Mouse (Mus musculus): ENCODE measurements at regions not wholly inside any gene's neighbourhood (a gene's known extent, or its start where the extent isn't known, plus 50 kb on each side); places are given as distances from the start of the nearest gene placed in this dataset.

DNA sequence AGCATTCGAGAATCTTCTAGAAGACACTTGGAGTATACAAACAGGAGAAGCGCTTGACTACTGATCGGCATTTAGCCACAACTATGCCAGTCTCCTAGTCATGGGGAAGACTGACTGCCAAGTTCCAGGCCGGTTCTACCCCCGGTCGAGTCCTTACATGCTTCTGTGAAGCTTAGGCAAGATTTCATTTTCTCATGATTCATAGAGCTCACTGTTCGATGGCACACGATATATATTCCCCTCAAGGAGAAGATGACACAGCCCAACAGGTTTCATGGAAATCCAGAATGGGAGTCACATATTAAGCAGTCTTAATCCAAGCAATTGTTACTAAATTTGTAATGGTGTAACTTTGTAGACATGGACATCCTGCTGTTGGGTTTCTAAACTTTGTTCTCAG is 177.8 kb downstream of the Slc38a4 start:
- Histone ChIP-seq H3K27me3 (no peaks in the 10 kb centered on the region), H3K4me1 (peaks cover 25% of the 10 kb centered on the region), H3K4me2 (no peak overlapping the region), H3K36me3 (no peaks in the 10 kb centered on the region), H3K9me3 (replicated peaks) (no peaks in the 10 kb centered on the region), H3K9ac (no peak overlapping the region), H3K27ac (no peak overlapping the region), H3K4me3 (replicated peaks) (no peak overlapping the region)
- WGBS: 94% methylated on average over 8 of the region's 8 CpGs
- ATAC-seq (replicated peaks; ENCODE audit: low FRiP score): no peak

GRCm38 (mm10) chr15:96877271-96877670 is 177.7 kb upstream of the Slc38a2 start:
- ATAC-seq (replicated peaks; ENCODE audit: low FRiP score): no peak
- Histone ChIP-seq H3K4me1 (peaks cover 25% of the 10 kb centered on the region), H3K36me3 (no peaks in the 10 kb centered on the region)

GRCm38 (mm10) chr15:96874145-96874544 is 174.6 kb upstream of the Slc38a2 start:
- Histone ChIP-seq H3K4me2 (no peak overlapping the region), H3K36me3 (no peaks in the 10 kb centered on the region), H3K27me3 (no peaks in the 10 kb centered on the region), H3K4me3 (replicated peaks) (no peak overlapping the region), H3K27ac (peak overlapping the region; percentile 93), H3K4me1 (peaks cover 25% of the 10 kb centered on the region), H3K9ac (no peak overlapping the region), H3K9me3 (replicated peaks) (no peaks in the 10 kb centered on the region)
- 22% methylated on average over 8 of the region's 8 CpGs for WGBS
- peak; percentile 82; the same call in 1 of the 2 replicates for ATAC-seq (replicated peaks; ENCODE audit: low FRiP score)

More at GRCm38 (mm10) chr15:96877271-96877670, 177.7 kb upstream of the Slc38a2 start:
- H3K9me3 ChIP-seq (replicated peaks): no peaks in the 10 kb centered on the region
- H3K27me3 ChIP-seq: no peaks in the 10 kb centered on the region
- H3K4me2 ChIP-seq: no peak overlapping the region
- no peak overlapping the region for H3K4me3 ChIP-seq (replicated peaks)
- 84% methylated on average over 9 of the region's 9 CpGs for WGBS
- no peak overlapping the region for H3K9ac ChIP-seq
- no peak overlapping the region for H3K27ac ChIP-seq

DNA sequence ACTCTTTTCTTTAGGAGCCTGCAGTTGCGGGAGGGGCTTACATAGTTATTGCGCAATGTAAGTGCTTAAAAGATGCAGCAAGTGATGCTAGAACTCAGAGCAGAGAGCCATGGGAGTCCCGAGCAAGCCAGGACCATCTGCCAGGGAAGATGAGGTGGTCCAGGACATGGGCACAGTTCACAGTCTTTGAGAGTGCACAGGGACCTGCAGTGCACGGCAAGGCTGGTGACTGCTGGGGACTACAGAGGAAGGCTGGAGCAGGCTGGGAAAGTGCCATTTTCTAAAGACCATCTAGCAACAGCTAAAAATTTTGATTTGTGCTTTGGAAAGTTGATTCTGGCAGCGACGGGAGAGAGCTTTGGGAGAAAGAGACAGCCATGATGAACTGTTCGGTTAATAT is 174.0 kb upstream of the Slc38a2 start:
- ATAC-seq (replicated peaks; ENCODE audit: low FRiP score): no peak
- 56% methylated on average over 7 of the region's 7 CpGs for WGBS
- H3K36me3 ChIP-seq: no peaks in the 10 kb centered on the region
- peaks cover 25% of the 10 kb centered on the region for H3K4me1 ChIP-seq
- H3K4me2 ChIP-seq: no peak overlapping the region
- H3K9me3 ChIP-seq (replicated peaks): no peaks in the 10 kb centered on the region
- H3K9ac ChIP-seq: no peak overlapping the region
- no peaks in the 10 kb centered on the region for H3K27me3 ChIP-seq
- H3K27ac ChIP-seq: peak overlapping the region; percentile 93
- no peak overlapping the region for H3K4me3 ChIP-seq (replicated peaks)

DNA sequence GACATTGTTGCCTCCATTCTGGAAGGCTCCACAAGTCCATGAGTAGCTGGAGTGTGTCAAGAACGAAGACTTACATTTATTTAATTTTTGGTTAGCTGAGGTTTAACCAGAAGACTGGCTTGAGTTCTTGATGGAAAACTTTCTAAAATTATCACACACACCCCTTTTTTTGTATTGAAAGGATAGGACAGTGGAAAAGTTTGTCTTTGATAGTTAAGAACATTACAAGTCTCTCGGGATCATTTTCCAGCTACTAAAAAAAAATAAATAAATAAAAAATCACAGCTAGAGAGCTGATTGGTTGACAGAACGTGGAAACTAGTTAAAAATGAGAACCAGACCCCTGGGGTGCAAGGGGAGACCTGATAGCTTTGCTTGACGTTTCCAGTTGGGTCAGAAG is 173.6 kb upstream of the Slc38a2 start:
- Histone ChIP-seq H3K9ac (no peak overlapping the region), H3K9me3 (replicated peaks) (no peaks in the 10 kb centered on the region), H3K4me1 (peaks cover 25% of the 10 kb centered on the region), H3K4me3 (replicated peaks) (no peak overlapping the region), H3K27me3 (no peaks in the 10 kb centered on the region), H3K27ac (peak overlapping the region; percentile 93), H3K36me3 (no peaks in the 10 kb centered on the region), H3K4me2 (no peak overlapping the region)
- 54% methylated on average over 4 of the region's 4 CpGs for WGBS
- no peak for ATAC-seq (replicated peaks; ENCODE audit: low FRiP score)

DNA sequence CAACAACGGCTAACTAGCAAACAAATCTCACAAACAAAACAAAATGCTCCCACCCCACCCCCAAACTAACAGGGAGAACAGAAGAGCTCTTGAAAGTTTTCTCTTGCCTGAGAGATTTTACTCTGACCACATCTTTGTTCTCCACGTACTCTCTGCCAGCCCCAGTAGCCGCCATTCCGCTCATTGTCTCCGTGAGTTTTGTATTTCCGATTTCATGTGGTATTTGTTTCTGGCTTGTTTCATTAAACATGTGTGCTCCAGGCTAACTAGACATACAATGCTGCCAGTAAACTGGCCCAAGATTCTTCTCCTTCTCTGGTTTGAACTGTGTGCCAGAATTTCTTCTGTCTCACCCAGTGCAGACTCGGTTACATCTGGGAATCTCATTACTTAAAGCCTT is 168.2 kb upstream of the Slc38a2 start:
- no peak overlapping the region for H3K27ac ChIP-seq
- no peaks in the 10 kb centered on the region for H3K27me3 ChIP-seq
- no peaks in the 10 kb centered on the region for H3K36me3 ChIP-seq
- no peaks in the 10 kb centered on the region for H3K4me1 ChIP-seq
- H3K4me2 ChIP-seq: no peak overlapping the region
- H3K9ac ChIP-seq: no peak overlapping the region
- H3K4me3 ChIP-seq (replicated peaks): no peak overlapping the region
- 76% methylated on average over 7 of the region's 7 CpGs for WGBS
- ATAC-seq (replicated peaks; ENCODE audit: low FRiP score): no peak
- no peaks in the 10 kb centered on the region for H3K9me3 ChIP-seq (replicated peaks)

GRCm38 (mm10) chr15:96865932-96866331 is 166.4 kb upstream of the Slc38a2 start:
- no peak overlapping the region for H3K9ac ChIP-seq
- no peak overlapping the region for H3K27ac ChIP-seq
- H3K4me3 ChIP-seq (replicated peaks): no peak overlapping the region
- H3K27me3 ChIP-seq: no peaks in the 10 kb centered on the region
- no peaks in the 10 kb centered on the region for H3K36me3 ChIP-seq
- 91% methylated on average over 7 of the region's 7 CpGs for WGBS
- no peak overlapping the region for H3K4me2 ChIP-seq
- ATAC-seq (replicated peaks; ENCODE audit: low FRiP score): no peak
- no peaks in the 10 kb centered on the region for H3K4me1 ChIP-seq
- H3K9me3 ChIP-seq (replicated peaks): no peaks in the 10 kb centered on the region

DNA sequence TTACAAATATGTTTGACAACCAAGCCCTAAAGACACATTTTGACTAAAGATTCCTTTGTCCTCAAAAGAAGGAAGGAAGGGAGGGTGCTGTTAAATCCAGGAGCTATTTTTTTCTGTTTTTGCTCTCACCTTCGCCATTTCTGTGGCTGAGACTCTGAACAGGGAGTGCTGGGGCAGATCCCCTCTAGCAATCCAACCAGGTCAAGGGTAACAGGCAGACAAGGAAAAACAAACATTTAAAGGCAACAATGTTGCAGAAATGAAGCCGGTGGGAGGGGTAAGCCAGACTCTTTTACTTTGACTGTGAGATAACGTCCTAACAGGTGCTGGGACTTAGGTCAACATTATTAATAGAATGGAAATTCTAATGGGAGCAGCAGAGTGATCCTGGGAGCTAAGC is 158.2 kb upstream of the Slc38a2 start:
- Histone ChIP-seq H3K4me1 (no peaks in the 10 kb centered on the region), H3K9ac (no peak overlapping the region), H3K9me3 (replicated peaks) (no peaks in the 10 kb centered on the region), H3K4me3 (replicated peaks) (no peak overlapping the region), H3K27me3 (no peaks in the 10 kb centered on the region), H3K27ac (no peak overlapping the region), H3K36me3 (no peaks in the 10 kb centered on the region), H3K4me2 (no peak overlapping the region)
- ATAC-seq (replicated peaks; ENCODE audit: low FRiP score): no peak
- WGBS: 44% methylated on average over 3 of the region's 3 CpGs

- H3K4me1 ChIP-seq: no peaks in the 10 kb centered on the region
- H3K4me2 ChIP-seq: no peak overlapping the region
- H3K27ac ChIP-seq: no peak overlapping the region
- no peak overlapping the region for H3K9ac ChIP-seq
- WGBS: 83% methylated on average over 21 of the region's 21 CpGs
- no peak for ATAC-seq (replicated peaks; ENCODE audit: low FRiP score)
- no peak overlapping the region for H3K4me3 ChIP-seq (replicated peaks)
- 0 out of 2 replicates have a peak, but pooled peaks cover 2% of the 10 kb centered on the region for H3K9me3 ChIP-seq (replicated peaks)
- H3K36me3 ChIP-seq: no peaks in the 10 kb centered on the region
- no peaks in the 10 kb centered on the region for H3K27me3 ChIP-seq
These were observed 152.6 kb upstream of the Slc38a2 start for GRCm38 (mm10) chr15:96851970-96852768.

- Histone ChIP-seq H3K36me3 (no peaks in the 10 kb centered on the region), H3K9ac (no peak overlapping the region), H3K4me1 (no peaks in the 10 kb centered on the region), H3K9me3 (replicated peaks) (0 out of 2 replicates have a peak, but pooled peaks cover 2% of the 10 kb centered on the region), H3K27me3 (no peaks in the 10 kb centered on the region), H3K27ac (no peak overlapping the region), H3K4me2 (no peak overlapping the region), H3K4me3 (replicated peaks) (no peak overlapping the region)
- 87% methylated on average over 2 of the region's 2 CpGs for WGBS
- no peak for ATAC-seq (replicated peaks; ENCODE audit: low FRiP score)
These were observed 148.6 kb upstream of the Slc38a2 start for GRCm38 (mm10) chr15:96848150-96848549.

GRCm38 (mm10) chr15:96845221-96845620 is 145.7 kb upstream of the Slc38a2 start:
- H3K9me3 ChIP-seq (replicated peaks): 0 out of 2 replicates have a peak, but pooled peaks cover 2% of the 10 kb centered on the region
- H3K36me3 ChIP-seq: no peaks in the 10 kb centered on the region
- 87% methylated on average over 6 of the region's 6 CpGs for WGBS
- H3K27ac ChIP-seq: no peak overlapping the region
- no peaks in the 10 kb centered on the region for H3K27me3 ChIP-seq
- H3K4me1 ChIP-seq: 0 out of 2 replicates have a peak, but pooled peaks cover 2% of the 10 kb centered on the region
- no peak overlapping the region for H3K4me3 ChIP-seq (replicated peaks)
- H3K4me2 ChIP-seq: no peak overlapping the region
- H3K9ac ChIP-seq: no peak overlapping the region
- no peak for ATAC-seq (replicated peaks; ENCODE audit: low FRiP score)

- no peaks in the 10 kb centered on the region for H3K36me3 ChIP-seq
- no peak overlapping the region for H3K27ac ChIP-seq
- no peaks in the 10 kb centered on the region for H3K27me3 ChIP-seq
- H3K4me2 ChIP-seq: no peak overlapping the region
- 0 out of 2 replicates have a peak, but pooled peaks cover 2% of the 10 kb centered on the region for H3K4me1 ChIP-seq
- no peak overlapping the region for H3K9ac ChIP-seq
- WGBS: 78% methylated on average over 4 of the region's 4 CpGs
- ATAC-seq (replicated peaks; ENCODE audit: low FRiP score): no peak
- 0 out of 2 replicates have a peak, but pooled peaks cover 2% of the 10 kb centered on the region for H3K9me3 ChIP-seq (replicated peaks)
- no peak overlapping the region for H3K4me3 ChIP-seq (replicated peaks)
These were observed 144.8 kb upstream of the Slc38a2 start for GRCm38 (mm10) chr15:96844290-96844689.
